Mouse (Mus musculus) limb, embryonic 13.5 days (tissue): ENCODE data around the gene Plcb4. TPM values are rescaled to one million over a fixed set of nuclear protein-coding genes. Genes with fewer than 3 reads are reported as not detected.

Source experiments
- ATAC-seq: fragments of 200-750 bp; cut with Nextera tagmentation; 2 replicates; pipeline ENCODE4 v1.8.0; 2017; ENCODE audit warnings: low read depth, moderate number of reproducible peaks, moderate TSS enrichment; ENCODE audit not compliant: low FRiP score
- H3K27ac ChIP-seq: fragments of 300-500 bp; sonication (generic); 2 replicates; pipeline ENCODE4 v1.5.1; 2015; ENCODE audit warnings: inconsistent platforms, mild to moderate bottlenecking, moderate library complexity
- H3K27me3 ChIP-seq: fragments of 300-500 bp; sonication (generic); 2 replicates; pipeline ENCODE4 v1.6.1; 2015; ENCODE audit warnings: mild to moderate bottlenecking, inconsistent platforms
- H3K36me3 ChIP-seq: fragments of 300-500 bp; sonication (generic); 2 replicates; pipeline ENCODE4 v1.6.1; 2015; ENCODE audit warnings: inconsistent platforms, mild to moderate bottlenecking, moderate library complexity
- H3K4me1 ChIP-seq: fragments of 300-500 bp; sonication (generic); 2 replicates; pipeline ENCODE4 v1.6.1; 2015; ENCODE audit warnings: inconsistent platforms
- H3K4me2 ChIP-seq: fragments of 300-500 bp; sonication (generic); replicated peaks from 2 replicates; pipeline ENCODE4 v1.6.1; 2015; ENCODE audit warnings: inconsistent platforms, mild to moderate bottlenecking, moderate library complexity
- H3K4me3 ChIP-seq: fragments of 300-500 bp; sonication (generic); 2 replicates; pipeline ENCODE4 v1.5.1; 2015; ENCODE audit warnings: moderate library complexity, mild to moderate bottlenecking, inconsistent platforms
- H3K9ac ChIP-seq: fragments of 300-500 bp; sonication (generic); 2 replicates; pipeline ENCODE4 v1.6.1; 2015; ENCODE audit warnings: mild to moderate bottlenecking, inconsistent platforms
- H3K9me3 ChIP-seq: fragments of 300-500 bp; sonication (generic); 2 replicates; pipeline ENCODE4 v1.6.1; 2016; ENCODE audit warnings: inconsistent platforms
- WGBS: fragments of 180-500 bp; shearing (Covaris S2); methylation state at CpG from one replicate; pipeline ENCODE4 v1.1.7; 2015; 5-methylcytosine and 5-hydroxymethylcytosine counted together
- polyA plus RNA-seq: library from polyadenylated mRNA; unstranded; fragments of >200 nt; fragmentation: Nextera tagmentation; extraction: Ambion mirVana; gene quantifications from 2 replicates; pipeline ENCODE4 v1.2.1, GENCODE M21; 2015

Gene Plcb4
- polyA plus RNA-seq, 1 experiment from 2014 or later = 19.1 TPM

GRCm38 (mm10) chr2:135650885-135651284, 7.9 kb upstream of the Plcb4 start:
- Histone ChIP-seq H3K27ac (no peak overlapping the region), H3K9me3 (no peaks in the 10 kb centered on the region), H3K9ac (no peak overlapping the region), H3K4me3 (no peak overlapping the region), H3K27me3 (no peaks in the 10 kb centered on the region), H3K4me1 (no peaks in the 10 kb centered on the region), H3K36me3 (no peaks in the 10 kb centered on the region), H3K4me2 (no peak overlapping the region)
- WGBS = 82% methylated on average over 3 of the region's 3 CpGs
- ATAC-seq = no peak

DNA sequence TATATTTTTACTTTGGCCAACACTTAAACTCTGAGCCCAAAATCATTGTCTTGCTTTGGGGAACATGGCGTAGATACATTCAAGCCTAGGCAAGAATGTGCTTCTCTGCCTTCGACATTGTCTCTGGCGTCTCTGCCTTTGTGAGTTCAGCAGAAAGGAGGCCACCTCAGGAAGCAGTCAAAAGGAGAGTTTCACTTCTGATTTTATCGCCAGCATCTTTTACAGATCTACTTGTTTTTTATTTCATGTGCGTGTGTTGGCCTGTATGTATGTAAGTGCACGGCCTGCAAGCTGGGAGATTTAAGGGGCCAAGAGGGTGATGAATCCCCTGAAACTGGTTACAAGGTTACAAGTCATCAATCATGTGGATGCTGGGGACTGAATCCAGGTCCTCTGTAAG, 6.8 kb upstream of the Plcb4 start:
- H3K36me3 ChIP-seq = no peaks in the 10 kb centered on the region
- 77% methylated on average over 6 of the region's 6 CpGs for WGBS
- no peaks in the 10 kb centered on the region for H3K27me3 ChIP-seq
- no peak overlapping the region for H3K4me2 ChIP-seq
- no peak overlapping the region for H3K9ac ChIP-seq
- H3K4me1 ChIP-seq = no peaks in the 10 kb centered on the region
- H3K9me3 ChIP-seq = no peaks in the 10 kb centered on the region
- H3K4me3 ChIP-seq = no peak overlapping the region
- ATAC-seq = no peak
- H3K27ac ChIP-seq = no peak overlapping the region

- no peaks in the 10 kb centered on the region for H3K9me3 ChIP-seq
- 88% methylated on average over 4 of the region's 4 CpGs for WGBS
- no peaks in the 10 kb centered on the region for H3K36me3 ChIP-seq
- H3K9ac ChIP-seq = no peak overlapping the region
- no peaks in the 10 kb centered on the region for H3K27me3 ChIP-seq
- peaks cover under 1% of the 10 kb centered on the region; the same call in 1 of the 2 replicates for H3K4me1 ChIP-seq
- ATAC-seq = no peak
- H3K27ac ChIP-seq = no peak overlapping the region
- H3K4me3 ChIP-seq = no peak overlapping the region
- no peak overlapping the region for H3K4me2 ChIP-seq
These were observed 6.4 kb upstream of the Plcb4 start for GRCm38 (mm10) chr2:135652451-135652850.

GRCm38 (mm10) chr2:135655948-135656347, 2.9 kb upstream of the Plcb4 start:
- H3K4me2 ChIP-seq = no peak overlapping the region
- WGBS = 91% methylated on average over 1 of the region's 1 CpGs
- H3K36me3 ChIP-seq = no peaks in the 10 kb centered on the region
- no peak overlapping the region for H3K4me3 ChIP-seq
- no peaks in the 10 kb centered on the region for H3K9me3 ChIP-seq
- H3K27ac ChIP-seq = no peak overlapping the region
- H3K27me3 ChIP-seq = no peaks in the 10 kb centered on the region
- H3K4me1 ChIP-seq = peaks cover 5% of the 10 kb centered on the region; the same call in 1 of the 2 replicates
- no peak for ATAC-seq
- no peak overlapping the region for H3K9ac ChIP-seq

DNA sequence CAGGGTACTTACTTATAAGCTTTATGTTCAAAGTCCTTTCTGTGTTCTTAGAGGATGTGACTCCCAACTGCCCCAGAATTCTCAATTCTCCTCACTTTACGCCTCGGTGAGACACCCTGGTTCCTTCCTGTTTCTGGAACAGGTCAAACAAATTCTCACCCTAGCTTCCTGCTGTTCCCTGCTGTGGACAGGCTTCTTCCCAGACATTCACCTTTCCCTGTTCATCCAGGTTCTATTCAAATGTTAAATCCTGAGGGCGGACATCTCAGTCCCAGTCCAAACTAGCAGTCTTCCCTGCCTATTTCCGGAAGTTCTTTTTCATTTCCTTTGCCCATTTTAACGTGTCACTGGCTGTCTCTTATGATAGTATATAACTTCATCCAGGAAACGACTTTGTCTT, 2.2 kb upstream of the Plcb4 start:
- peaks cover 5% of the 10 kb centered on the region; the same call in 1 of the 2 replicates for H3K4me1 ChIP-seq
- H3K27me3 ChIP-seq = no peaks in the 10 kb centered on the region
- H3K27ac ChIP-seq = no peak overlapping the region
- ATAC-seq = no peak
- 75% methylated on average over 6 of the region's 6 CpGs for WGBS
- H3K4me2 ChIP-seq = no peak overlapping the region
- no peak overlapping the region for H3K9ac ChIP-seq
- no peak overlapping the region for H3K4me3 ChIP-seq
- H3K36me3 ChIP-seq = no peaks in the 10 kb centered on the region
- no peaks in the 10 kb centered on the region for H3K9me3 ChIP-seq

- peak; percentile 78 for ATAC-seq
- H3K4me2 ChIP-seq = peak overlapping the region; percentile 84
- peaks cover 5% of the 10 kb centered on the region; the same call in 1 of the 2 replicates for H3K4me1 ChIP-seq
- no peaks in the 10 kb centered on the region for H3K9me3 ChIP-seq
- peak overlapping the region; percentile 93 for H3K9ac ChIP-seq
- H3K36me3 ChIP-seq = no peaks in the 10 kb centered on the region; the same call in 1 of the 2 replicates
- WGBS = under 1% methylated on average over 31 of the region's 97 CpGs
- no peaks in the 10 kb centered on the region for H3K27me3 ChIP-seq
- peak overlapping the region; percentile 95 for H3K27ac ChIP-seq
- peak overlapping the region; percentile 82 for H3K4me3 ChIP-seq
These were observed 775 bp downstream of the Plcb4 start for GRCm38 (mm10) chr2:135659391-135660180.

DNA sequence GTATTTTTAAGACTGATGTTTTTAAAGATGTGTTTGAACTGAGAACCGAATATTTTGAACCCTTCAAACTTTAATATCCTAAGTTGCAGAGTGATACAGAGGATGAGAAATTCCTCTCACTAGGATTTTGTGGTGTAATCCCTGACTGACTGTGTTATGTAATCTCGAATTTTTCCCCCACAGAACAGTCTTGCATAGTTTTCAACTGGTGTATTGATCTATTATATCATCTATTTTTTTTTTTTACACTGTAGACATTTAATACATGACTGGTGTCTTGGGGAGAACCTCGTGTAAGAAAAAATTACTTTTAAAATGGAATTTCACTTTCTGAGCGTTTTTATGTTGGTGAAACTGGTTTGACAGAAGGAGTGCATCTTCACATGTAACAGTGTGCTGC, 2.0 kb downstream of the Plcb4 start:
- H3K36me3 ChIP-seq = no peaks in the 10 kb centered on the region; the same call in 1 of the 2 replicates
- 50% methylated on average over 4 of the region's 4 CpGs for WGBS
- H3K27ac ChIP-seq = no peak overlapping the region
- H3K4me2 ChIP-seq = 0 out of 2 replicates have a peak overlapping the region, but pooled peaks have one; percentile 16
- no peaks in the 10 kb centered on the region for H3K27me3 ChIP-seq
- no peaks in the 10 kb centered on the region for H3K9me3 ChIP-seq
- H3K9ac ChIP-seq = no peak overlapping the region
- peaks cover 5% of the 10 kb centered on the region; the same call in 1 of the 2 replicates for H3K4me1 ChIP-seq
- no peak for ATAC-seq
- H3K4me3 ChIP-seq = no peak overlapping the region

- Histone ChIP-seq H3K9me3 (no peaks in the 10 kb centered on the region), H3K4me2 (no peak overlapping the region), H3K27me3 (no peaks in the 10 kb centered on the region), H3K4me3 (no peak overlapping the region), H3K9ac (no peak overlapping the region), H3K27ac (no peak overlapping the region), H3K36me3 (no peaks in the 10 kb centered on the region; the same call in 1 of the 2 replicates), H3K4me1 (no peaks in the 10 kb centered on the region)
- no peak for ATAC-seq
- WGBS = 75% methylated on average over 1 of the region's 1 CpGs
These were observed 5.0 kb downstream of the Plcb4 start for GRCm38 (mm10) chr2:135663785-135664184.

DNA sequence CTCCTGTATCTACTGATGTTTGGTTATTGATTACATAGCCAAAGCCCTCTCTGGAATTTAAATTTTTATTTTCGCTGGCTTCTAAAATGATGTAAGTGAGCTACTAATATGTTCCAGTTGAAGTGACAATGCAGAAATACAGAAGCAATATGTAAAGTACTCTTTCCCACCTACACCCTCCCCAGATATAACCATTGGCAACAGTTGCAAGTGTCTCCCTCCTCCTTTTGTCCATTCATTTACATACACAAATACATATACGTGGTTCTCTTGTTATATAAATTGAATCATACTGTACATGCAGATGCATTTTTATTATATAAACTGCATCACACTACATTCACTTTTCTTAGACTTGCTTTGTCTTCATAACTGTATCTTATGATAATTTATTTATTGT, 8.7 kb downstream of the Plcb4 start:
- Histone ChIP-seq H3K4me3 (no peak overlapping the region), H3K4me2 (no peak overlapping the region), H3K9ac (no peak overlapping the region), H3K27ac (no peak overlapping the region), H3K4me1 (no peaks in the 10 kb centered on the region), H3K27me3 (no peaks in the 10 kb centered on the region), H3K36me3 (no peaks in the 10 kb centered on the region; the same call in 1 of the 2 replicates), H3K9me3 (no peaks in the 10 kb centered on the region)
- 94% methylated on average over 2 of the region's 2 CpGs for WGBS
- ATAC-seq = no peak

DNA sequence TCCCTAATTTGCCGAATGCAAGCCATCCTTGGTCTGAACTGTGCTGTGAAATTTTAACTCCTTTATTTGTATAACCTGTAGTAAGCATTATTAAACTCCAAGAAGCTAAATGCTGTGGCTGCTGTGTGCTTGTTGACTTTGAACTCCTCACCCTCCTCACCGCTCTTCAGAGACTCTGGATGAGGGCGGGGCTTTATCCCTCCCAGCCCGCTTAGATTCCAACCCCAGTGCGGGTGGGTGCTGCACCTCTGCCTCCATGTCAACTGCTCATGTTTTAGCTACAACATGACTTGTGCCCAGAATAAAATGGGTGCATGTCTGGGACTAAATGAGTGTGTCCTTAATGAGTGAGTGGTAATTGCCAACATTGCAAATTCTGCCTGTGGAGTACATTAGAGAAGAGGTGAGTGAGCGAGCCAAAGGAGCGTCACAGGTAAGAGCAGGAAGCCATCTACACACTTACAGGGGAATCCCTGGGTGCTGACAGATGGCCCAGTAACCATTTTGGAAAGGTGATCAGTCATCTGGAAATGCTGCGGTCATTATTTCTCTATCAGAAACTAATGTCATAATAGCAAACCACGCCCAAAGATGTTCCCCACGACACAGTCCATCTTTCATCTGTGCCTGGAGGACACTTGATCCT, 13.8 kb downstream of the Plcb4 start:
- ATAC-seq = no peak
- Histone ChIP-seq H3K27ac (no peak overlapping the region), H3K9ac (no peak overlapping the region), H3K4me3 (no peak overlapping the region), H3K4me1 (no peaks in the 10 kb centered on the region), H3K9me3 (no peaks in the 10 kb centered on the region), H3K27me3 (no peaks in the 10 kb centered on the region), H3K36me3 (no peaks in the 10 kb centered on the region), H3K4me2 (no peak overlapping the region)
- WGBS = 76% methylated on average over 10 of the region's 10 CpGs

GRCm38 (mm10) chr2:135673649-135674048, 14.8 kb downstream of the Plcb4 start:
- Histone ChIP-seq H3K36me3 (no peaks in the 10 kb centered on the region), H3K27me3 (no peaks in the 10 kb centered on the region), H3K4me2 (no peak overlapping the region), H3K9ac (no peak overlapping the region), H3K4me3 (no peak overlapping the region), H3K9me3 (no peaks in the 10 kb centered on the region), H3K4me1 (no peaks in the 10 kb centered on the region), H3K27ac (no peak overlapping the region)
- no peak for ATAC-seq
- WGBS = 90% methylated on average over 8 of the region's 8 CpGs

DNA sequence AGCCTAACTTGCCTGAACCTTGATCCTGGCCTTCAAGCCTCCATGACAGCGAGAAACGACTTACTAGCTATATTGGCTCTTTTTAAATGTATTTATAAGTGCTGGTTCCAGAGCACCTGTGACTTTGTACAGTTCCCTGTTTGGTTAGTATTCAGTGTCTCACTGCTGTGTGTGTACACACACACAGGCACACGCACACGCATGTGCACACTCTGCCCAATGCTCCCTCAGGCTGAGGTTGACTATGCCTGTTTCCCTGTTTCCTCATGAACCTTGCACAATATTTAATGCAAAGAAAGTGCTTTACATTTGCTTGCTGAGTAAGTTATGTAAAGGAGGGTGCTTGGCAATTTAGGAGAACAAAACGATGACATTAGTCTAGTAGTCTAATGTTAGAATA, 16.5 kb downstream of the Plcb4 start:
- no peaks in the 10 kb centered on the region for H3K27me3 ChIP-seq

More for the DNA sequence above, 16.5 kb downstream of the Plcb4 start:
- Histone ChIP-seq H3K4me1 (peaks cover 8% of the 10 kb centered on the region), H3K27ac (no peak overlapping the region), H3K4me2 (no peak overlapping the region), H3K36me3 (no peaks in the 10 kb centered on the region), H3K9ac (no peak overlapping the region), H3K4me3 (no peak overlapping the region), H3K9me3 (no peaks in the 10 kb centered on the region)
- 87% methylated on average over 5 of the region's 5 CpGs for WGBS
- no peak for ATAC-seq
